Mouse (Mus musculus) left cerebral cortex, adult 18-20 months (tissue): ENCODE measurements around the gene Tsks. TPM values are rescaled to one million over a fixed set of nuclear protein-coding genes. Genes with fewer than 3 reads are reported as not detected.

Experiments
- DNase-seq, 2 experiments: peaks; one replicate each; pipeline ENCODE4 v3.0.0; 2021 to 2022; ENCODE audit warnings: low spot score in 2 of 2, mixed read lengths in 1 of 2
- total RNA-seq, 2 experiments: library from RNA; stranded (reverse); gene quantifications; 2 replicates each; pipeline ENCODE4 v1.2.3; 2021

The Tsks gene
- total RNA-seq, 2 experiments from 2014 or later = 1.7 to 3.0 TPM

DNA sequence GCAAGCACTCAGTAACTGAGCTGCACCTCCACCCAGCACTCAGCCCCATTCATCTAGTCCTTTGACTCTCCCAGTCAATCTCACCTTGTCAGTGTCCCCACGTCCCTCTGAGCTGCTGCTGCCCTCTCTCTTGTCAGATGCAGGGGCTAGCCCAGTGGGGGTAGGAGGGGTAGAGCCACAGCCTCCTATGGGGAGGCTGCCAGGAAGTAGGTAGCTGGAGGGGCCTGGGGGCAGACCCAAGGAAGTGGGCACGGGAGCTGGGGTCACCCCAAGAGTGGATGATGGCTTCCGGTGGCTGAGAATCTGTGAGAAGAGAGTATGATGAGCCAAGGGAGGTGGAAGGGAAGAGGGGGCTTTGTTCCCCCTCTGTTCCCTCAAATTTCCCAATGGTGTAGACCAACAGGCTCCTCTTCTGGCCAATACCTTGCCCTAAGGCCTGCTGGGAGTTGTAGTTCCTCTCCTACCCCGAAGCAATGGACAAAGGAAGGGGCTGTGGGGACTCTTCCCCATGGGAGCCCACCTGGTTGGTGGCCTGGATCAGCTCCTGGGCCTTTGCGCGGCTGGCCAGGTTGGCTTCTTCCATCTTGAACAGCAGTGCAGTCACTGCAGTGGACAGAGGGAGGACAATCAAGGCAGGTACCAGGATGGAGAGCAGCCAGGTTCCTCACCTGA lies 62.5 kb downstream of the Tsks start:
- no peak for DNase-seq

DNA sequence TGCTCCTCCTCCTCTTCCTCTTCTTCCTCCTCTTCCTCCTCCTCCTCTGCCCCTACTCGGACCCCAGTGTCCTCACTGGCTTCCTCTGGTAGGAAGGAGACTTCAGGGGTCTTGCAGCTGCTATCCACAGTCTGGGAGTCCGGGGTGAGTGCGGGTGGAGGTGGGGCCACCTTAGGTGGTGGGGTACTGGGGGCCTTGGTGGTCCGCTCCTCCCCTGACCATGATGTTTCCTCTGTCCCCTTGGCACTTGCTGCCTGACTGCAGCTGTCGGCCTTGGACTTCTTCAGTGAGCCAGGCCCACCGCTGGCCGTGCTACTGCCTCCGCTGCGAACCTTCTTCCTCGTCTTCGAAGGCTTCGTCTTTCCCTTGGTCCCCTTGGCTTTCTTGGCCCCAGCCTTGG lies 63.5 kb downstream of the Tsks start:
- DNase-seq = no peak

DNA sequence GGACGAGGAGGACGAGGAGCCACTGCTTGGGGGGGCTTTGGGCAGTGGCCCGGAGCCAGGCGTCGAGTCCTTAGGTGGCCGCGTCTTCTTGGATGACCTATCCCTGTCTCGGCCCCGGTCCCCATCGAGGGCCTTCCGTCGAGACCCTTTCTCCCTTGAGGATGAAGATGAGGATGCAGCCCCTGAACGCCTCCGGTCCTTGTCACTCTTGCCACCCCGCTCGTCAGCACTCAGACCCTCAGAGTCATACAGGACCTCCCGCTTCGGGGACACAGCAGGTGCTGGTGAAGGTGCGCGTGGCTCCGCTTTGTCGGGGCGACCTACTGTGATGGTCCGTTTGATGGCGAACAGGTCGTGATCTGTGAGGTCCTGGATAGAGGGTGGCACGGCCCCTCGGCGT lies 64.1 kb downstream of the Tsks start:
- DNase-seq = no peak

Other genes with a start within 250 kb of the Tsks start
- gene Izumo2, start 234.5 kb upstream of the Tsks start, total RNA-seq = not detected
- 10 to 100 TPM; 25.5 to 26.5 TPM for gene Vrk3, start 194.8 kb upstream of the Tsks start, total RNA-seq
- gene Zfp473, start 192.2 kb upstream of the Tsks start, total RNA-seq = under 1 TPM; 0.23 to 0.89 TPM
- 10 to 100 TPM; 33.0 to 38.1 TPM for gene Nup62, start 127.1 kb upstream of the Tsks start, total RNA-seq
- 1 to 10 TPM; 1.8 to 2.3 TPM for gene Il4i1, start 126.8 kb upstream of the Tsks start, total RNA-seq
- 10 to 100 TPM; 21.2 to 27.8 TPM for gene Atf5, start 126.5 kb upstream of the Tsks start, total RNA-seq
- 10 to 100 TPM; 67.9 to 70.1 TPM for gene Akt1s1, start 94.2 kb upstream of the Tsks start, total RNA-seq
- gene Tbc1d17, start 94.1 kb upstream of the Tsks start, total RNA-seq = 10 to 100 TPM; 70.4 to 89.3 TPM
- gene Pnkp, start 86.1 kb upstream of the Tsks start, total RNA-seq = 10 to 100 TPM; 27.1 to 27.7 TPM
- 100 to 1,000 TPM; 280 to 295 TPM for gene Ptov1, start 73.4 kb upstream of the Tsks start, total RNA-seq
- 10 to 100 TPM; 85.9 to 94.9 TPM for gene Med25, start 50.5 kb upstream of the Tsks start, total RNA-seq
- gene Fuz, start 47.1 kb upstream of the Tsks start, total RNA-seq = 10 to 100 TPM; 22.2 to 24.2 TPM
- gene Ap2a1, start 13.7 kb upstream of the Tsks start, total RNA-seq = 100 to 1,000 TPM; 328 to 355 TPM
- 10 to 100 TPM; 98.3 to 98.4 TPM for gene Cpt1c, start 31.6 kb downstream of the Tsks start, total RNA-seq
- gene Prmt1, start 43.4 kb downstream of the Tsks start, total RNA-seq = 100 to 1,000 TPM; 174 to 178 TPM
- 10 to 100 TPM; 35.2 to 41.9 TPM for gene Irf3, start 54.4 kb downstream of the Tsks start, total RNA-seq
- gene Bcl2l12, start 55.5 kb downstream of the Tsks start, total RNA-seq = 1 to 10 TPM; 2.8 to 3.8 TPM
- gene Scaf1, start 73.2 kb downstream of the Tsks start, total RNA-seq = 100 to 1,000 TPM; 159 to 163 TPM
- 10 to 100 TPM; 10.0 to 14.5 TPM for gene Rras, start 74.8 kb downstream of the Tsks start, total RNA-seq
- gene Prr12, start 109.7 kb downstream of the Tsks start, total RNA-seq = 10 to 100 TPM; 63.3 to 67.5 TPM
- 10 to 100 TPM; 51.9 to 59.7 TPM for gene Nosip, start 119.2 kb downstream of the Tsks start, total RNA-seq
- 1 to 10 TPM; 6.2 to 9.2 TPM for gene Prrg2, start 119.5 kb downstream of the Tsks start, total RNA-seq
- gene Rcn3, start 149.0 kb downstream of the Tsks start, total RNA-seq = 1 to 10 TPM; 5.9 to 6.0 TPM
- 10 to 100 TPM; 19.6 to 20.1 TPM for gene Fcgrt, start 160.6 kb downstream of the Tsks start, total RNA-seq
- 100 to 1,000 TPM; 474 to 479 TPM for gene Rps11, start 181.2 kb downstream of the Tsks start, total RNA-seq
- 100 to 1,000 TPM; 712 to 811 TPM for gene Rpl13a, start 185.6 kb downstream of the Tsks start, total RNA-seq
- gene Gm45713, start 193.0 kb downstream of the Tsks start, total RNA-seq = not detected
- 1 to 10 TPM; 8.4 to 9.7 TPM for gene Flt3l, start 193.2 kb downstream of the Tsks start, total RNA-seq
- 10 to 100 TPM; 46.7 to 51.7 TPM for gene Pih1d1, start 211.1 kb downstream of the Tsks start, total RNA-seq
- 10 to 100 TPM; 12.7 to 15.1 TPM for gene Aldh16a1, start 211.4 kb downstream of the Tsks start, total RNA-seq
- gene Slc17a7, start 220.7 kb downstream of the Tsks start, total RNA-seq = 1,000 to 10,000 TPM; 1,307 TPM
- under 1 TPM; 0.26 to 0.40 TPM for gene Gfy, start 236.4 kb downstream of the Tsks start, total RNA-seq
- not detected for gene Pth2, start 237.8 kb downstream of the Tsks start, total RNA-seq